Mouse (Mus musculus) stomach, postnatal 0 days (tissue): ENCODE measurements around the gene Lrrc25. TPM values are rescaled to one million over a fixed set of nuclear protein-coding genes. Genes with fewer than 3 reads are reported as not detected.

ENCODE experiments used
- ATAC-seq: fragments of 200-750 bp; cut with Nextera tagmentation; 2 replicates; pipeline ENCODE4 v1.8.0; 2017; ENCODE audit not compliant: low FRiP score, low TSS enrichment
- DNase-seq: peaks from one replicate; pipeline ENCODE4 v3.0.0-alpha.2; 2016; ENCODE audit warnings: low spot score
- H3K27ac ChIP-seq: fragments of 300-500 bp; sonication (generic); replicated peaks from 2 replicates; pipeline ENCODE4 v1.5.1; 2014; ENCODE audit warnings: mild to moderate bottlenecking, control low read depth
- H3K27me3 ChIP-seq: fragments of 300-500 bp; sonication (generic); 2 replicates; pipeline ENCODE4 v1.6.1; 2014; ENCODE audit warnings: low read length; ENCODE audit not compliant: control insufficient read depth, insufficient read depth
- H3K36me3 ChIP-seq: fragments of 300-500 bp; sonication (generic); 2 replicates; pipeline ENCODE4 v1.6.1; 2014; ENCODE audit warnings: low read length, mixed read lengths; ENCODE audit not compliant: control insufficient read depth, insufficient read depth
- H3K4me1 ChIP-seq: fragments of 300-500 bp; sonication (generic); replicated peaks from 2 replicates; pipeline ENCODE4 v1.6.1; 2014; ENCODE audit warnings: antibody characterized with exemption; ENCODE audit not compliant: control insufficient read depth, insufficient read depth
- H3K4me2 ChIP-seq: fragments of 300-500 bp; sonication (generic); replicated peaks from 2 replicates; pipeline ENCODE4 v1.6.1; 2014; ENCODE audit warnings: low read depth, mild to moderate bottlenecking, control low read depth, moderate library complexity
- H3K4me3 ChIP-seq: fragments of 300-500 bp; sonication (generic); 2 replicates; pipeline ENCODE4 v1.5.1; 2014; ENCODE audit warnings: low read depth, low read length, control low read depth
- H3K9ac ChIP-seq: fragments of 300-500 bp; sonication (generic); 2 replicates; pipeline ENCODE4 v1.6.1; 2014; ENCODE audit warnings: mild to moderate bottlenecking, low read length, control low read depth, mixed read lengths
- H3K9me3 ChIP-seq: fragments of 300-500 bp; sonication (generic); 2 replicates; pipeline ENCODE4 v1.6.1; 2016; ENCODE audit warnings: low read length; ENCODE audit not compliant: control insufficient read depth
- CTCF ChIP-seq: IDR thresholded peaks from 2 replicates; pipeline ENCODE4 v1.5.1; 2016; ENCODE audit warnings: antibody characterized with exemption, low read depth, mild to moderate bottlenecking, moderate library complexity
- EP300 ChIP-seq: optimal IDR thresholded peaks from 2 replicates; pipeline ENCODE3; 2016; ENCODE audit warnings: antibody characterized with exemption
- WGBS: fragments of 180-500 bp; shearing (Covaris S2); extraction: QIAGEN DNeasy Blood & Tissue Kit; methylation state at CpG from one replicate; pipeline ENCODE4 v1.1.7; 2014; 5-methylcytosine and 5-hydroxymethylcytosine counted together
- polyA plus RNA-seq: library from polyadenylated mRNA; unstranded; fragments of >200 nt; fragmentation: Nextera tagmentation; extraction: Ambion mirVana; gene quantifications from 2 replicates; pipeline ENCODE4 v1.2.1, GENCODE M21; 2015

Lrrc25 gene
- polyA plus RNA-seq, 1 experiment from 2014 or later, result 2.3 TPM

DNA sequence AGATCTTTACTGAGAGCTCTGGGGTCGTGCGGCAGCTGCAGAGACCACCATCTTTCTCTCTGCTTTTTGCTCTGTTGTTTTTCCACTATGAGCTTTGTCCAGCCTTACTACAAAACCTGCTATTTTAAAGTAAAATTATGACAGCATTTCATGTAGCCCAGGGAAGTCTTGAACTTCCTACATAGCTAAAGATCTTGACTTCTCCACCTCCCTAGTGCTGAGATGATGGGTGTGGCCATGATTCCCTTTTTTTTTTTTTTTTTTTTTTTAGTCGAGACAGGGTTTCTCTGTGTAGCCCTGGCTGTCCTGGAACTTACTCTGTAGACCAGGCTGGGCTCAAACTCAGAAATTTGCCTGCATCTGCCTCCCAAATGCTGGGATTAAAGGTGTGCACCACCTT, 48.7 kb downstream of the Lrrc25 start:
- H3K4me2 ChIP-seq, result no peak overlapping the region
- 81% methylated on average over 3 of the region's 3 CpGs for WGBS

DNA sequence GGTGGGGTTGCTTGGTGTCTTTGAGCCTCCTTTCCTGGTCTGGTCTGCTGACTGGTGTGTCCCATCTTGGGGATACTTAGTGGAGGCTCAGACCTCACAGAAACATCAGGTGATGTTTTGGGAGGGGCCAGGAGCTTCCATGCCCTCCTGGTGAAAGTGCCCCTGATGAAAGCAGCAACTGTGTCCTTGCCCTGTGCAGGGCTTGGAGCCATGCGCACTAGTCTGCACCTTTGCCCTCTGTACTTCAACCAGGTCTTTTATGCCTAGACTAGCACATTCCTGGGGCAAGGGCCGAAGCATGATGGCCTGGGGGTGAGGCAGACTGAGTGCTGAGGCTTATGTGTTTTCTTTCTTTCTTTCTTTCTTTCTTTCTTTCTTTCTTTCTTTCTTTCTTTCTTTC, 49.6 kb downstream of the Lrrc25 start:
- no peaks in the 10 kb centered on the region for H3K9me3 ChIP-seq
- no peaks in the 10 kb centered on the region for H3K4me1 ChIP-seq
- H3K4me2 ChIP-seq, result no peak overlapping the region
- H3K27me3 ChIP-seq, result no peaks in the 10 kb centered on the region
- no peak for TF ChIP-seq EP300
- TF ChIP-seq CTCF, result no peak
- no peak overlapping the region for H3K9ac ChIP-seq
- DNase-seq (no peak), ATAC-seq (no peak)
- H3K27ac ChIP-seq, result no peak overlapping the region
- H3K4me3 ChIP-seq, result no peak overlapping the region
- H3K36me3 ChIP-seq, result no peaks in the 10 kb centered on the region
- WGBS, result 81% methylated on average over 2 of the region's 2 CpGs

More for the DNA sequence above, 48.7 kb downstream of the Lrrc25 start:
- H3K9ac ChIP-seq, result no peak overlapping the region
- no peak overlapping the region for H3K27ac ChIP-seq
- DNase-seq (no peak), ATAC-seq (no peak)
- TF ChIP-seq EP300 (no peak), CTCF (no peak)
- no peak overlapping the region for H3K4me3 ChIP-seq
- no peaks in the 10 kb centered on the region for H3K36me3 ChIP-seq
- H3K4me1 ChIP-seq, result peaks cover 4% of the 10 kb centered on the region; the same call in 1 of the 2 replicates
- H3K27me3 ChIP-seq, result no peaks in the 10 kb centered on the region
- no peaks in the 10 kb centered on the region for H3K9me3 ChIP-seq

DNA sequence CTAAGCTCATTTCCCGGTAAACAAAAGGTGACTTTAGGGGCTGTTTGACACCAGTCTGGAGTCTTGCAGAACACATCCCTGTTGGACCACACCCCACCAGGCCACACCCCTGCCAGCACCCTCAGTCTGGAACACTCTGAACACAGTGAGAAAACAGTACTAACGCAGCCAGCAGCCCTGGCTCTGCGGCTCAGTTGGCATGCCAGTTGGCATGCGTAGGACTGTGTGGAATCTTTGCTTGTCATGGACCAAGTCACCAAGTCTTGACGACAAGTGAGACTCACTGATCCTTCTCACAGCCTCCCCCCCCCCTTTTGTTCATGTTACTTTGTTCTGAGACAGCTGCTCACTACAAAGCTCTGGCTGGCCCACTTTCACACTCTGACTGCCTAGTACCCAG, 51.1 kb downstream of the Lrrc25 start:
- H3K36me3 ChIP-seq, result no peaks in the 10 kb centered on the region
- peak; percentile 73 for DNase-seq
- H3K27ac ChIP-seq, result 0 out of 2 replicates have a peak overlapping the region, but pooled peaks have one; percentile 13
- H3K27me3 ChIP-seq, result no peaks in the 10 kb centered on the region
- no peak overlapping the region for H3K4me3 ChIP-seq
- no peak overlapping the region for H3K4me2 ChIP-seq
- TF ChIP-seq CTCF (no peak), EP300 (no peak)
- H3K9me3 ChIP-seq, result no peaks in the 10 kb centered on the region
- WGBS, result 33% methylated on average over 5 of the region's 5 CpGs
- peak; percentile 72 for ATAC-seq
- no peak overlapping the region for H3K9ac ChIP-seq
- H3K4me1 ChIP-seq, result no peaks in the 10 kb centered on the region

Other genes starting within 250 kb of the Lrrc25 start
- gene Comp, start 242.6 kb upstream of the Lrrc25 start, polyA plus RNA-seq, result 0.15 and 0.42 TPM in 2 replicates
- gene Crtc1, start 176.6 kb upstream of the Lrrc25 start, polyA plus RNA-seq, result 8.0 and 8.4 TPM in 2 replicates
- 10.4 and 12.4 TPM in 2 replicates for gene Klhl26, start 139.2 kb upstream of the Lrrc25 start, polyA plus RNA-seq
- 2.4 and 2.8 TPM in 2 replicates for gene Tmem59l, start 128.8 kb upstream of the Lrrc25 start, polyA plus RNA-seq
- 5.8 and 6.5 TPM in 2 replicates for gene Crlf1, start 123.0 kb upstream of the Lrrc25 start, polyA plus RNA-seq
- 119 and 122 TPM in 2 replicates for gene Rex1bd, start 109.4 kb upstream of the Lrrc25 start, polyA plus RNA-seq
- gene Uba52, start 105.4 kb upstream of the Lrrc25 start, polyA plus RNA-seq, result 951 and 966 TPM in 2 replicates
- gene Fkbp8, start 88.4 kb upstream of the Lrrc25 start, polyA plus RNA-seq, result 179 and 188 TPM in 2 replicates
- gene Kxd1, start 88.2 kb upstream of the Lrrc25 start, polyA plus RNA-seq, result 47.1 and 54.6 TPM in 2 replicates
- gene Ell, start 76.7 kb upstream of the Lrrc25 start, polyA plus RNA-seq, result 11.1 and 13.5 TPM in 2 replicates
- gene Isyna1, start 21.8 kb upstream of the Lrrc25 start, polyA plus RNA-seq, result 37.4 and 39.3 TPM in 2 replicates
- 66.7 and 83.8 TPM in 2 replicates for gene Ssbp4, start 7.3 kb upstream of the Lrrc25 start, polyA plus RNA-seq
- 0.30 and 0.33 TPM in 2 replicates for gene Gdf15, start 16.3 kb downstream of the Lrrc25 start, polyA plus RNA-seq
- 23.3 and 25.2 TPM in 2 replicates for gene Pgpep1, start 44.2 kb downstream of the Lrrc25 start, polyA plus RNA-seq
- 141 and 147 TPM in 2 replicates for gene Lsm4, start 57.1 kb downstream of the Lrrc25 start, polyA plus RNA-seq
- gene Jund, start 82.8 kb downstream of the Lrrc25 start, polyA plus RNA-seq, result 78.3 and 108 TPM in 2 replicates
- gene Iqcn, start 87.3 kb downstream of the Lrrc25 start, polyA plus RNA-seq, result 0.05 TPM in 1 of 2 replicates, not detected in the other
- gene Gm3336, start 102.4 kb downstream of the Lrrc25 start, polyA plus RNA-seq, result 29.7 and 32.2 TPM in 2 replicates
- gene Pde4c, start 107.6 kb downstream of the Lrrc25 start, polyA plus RNA-seq, result 0.27 and 0.35 TPM in 2 replicates
- gene Rab3a, start 138.5 kb downstream of the Lrrc25 start, polyA plus RNA-seq, result 18.9 and 19.0 TPM in 2 replicates
- gene Mpv17l2, start 144.8 kb downstream of the Lrrc25 start, polyA plus RNA-seq, result 77.3 and 80.1 TPM in 2 replicates
- gene Pik3r2, start 160.6 kb downstream of the Lrrc25 start, polyA plus RNA-seq, result 36.8 and 39.0 TPM in 2 replicates
- 5.6 and 5.7 TPM in 2 replicates for gene Mast3, start 188.9 kb downstream of the Lrrc25 start, polyA plus RNA-seq
- gene Il12rb1, start 192.3 kb downstream of the Lrrc25 start, polyA plus RNA-seq, result 0.19 and 0.29 TPM in 2 replicates
- 6.6 and 6.8 TPM in 2 replicates for gene Arrdc2, start 223.6 kb downstream of the Lrrc25 start, polyA plus RNA-seq
- 0.64 and 0.72 TPM in 2 replicates for gene Kcnn1, start 247.1 kb downstream of the Lrrc25 start, polyA plus RNA-seq